Mouse (Mus musculus) left cerebral cortex, postnatal 4 days (tissue): ENCODE results near the gene Tmem29. TPM values are rescaled to one million over a fixed set of nuclear protein-coding genes. Genes with fewer than 3 reads are reported as not detected.
A peak's percentile ranks its signal among the peaks of the same experiment; 100 is the strongest.
"Not testable (repeated sequence)": the region's sequence is repeated elsewhere in the genome, so short reads cannot be mapped to it uniquely, and the experiment has no call there.

Experiments used
- DNase-seq: peaks from one replicate; pipeline ENCODE4 v3.0.0-alpha.2; 2022
- intact Hi-C: fragments of 180-260 bp; cut with DNase I; formaldehyde crosslinking; loops from one replicate; pipeline ENCODE4 v1.15.1; 2025
- total RNA-seq, 2 experiments: library from RNA; stranded (reverse); gene quantifications; 2 replicates each; pipeline ENCODE4 v1.2.3; 2021

The Tmem29 gene
- 10 to 100 TPM; 56.7 to 60.3 TPM for total RNA-seq

DNA sequence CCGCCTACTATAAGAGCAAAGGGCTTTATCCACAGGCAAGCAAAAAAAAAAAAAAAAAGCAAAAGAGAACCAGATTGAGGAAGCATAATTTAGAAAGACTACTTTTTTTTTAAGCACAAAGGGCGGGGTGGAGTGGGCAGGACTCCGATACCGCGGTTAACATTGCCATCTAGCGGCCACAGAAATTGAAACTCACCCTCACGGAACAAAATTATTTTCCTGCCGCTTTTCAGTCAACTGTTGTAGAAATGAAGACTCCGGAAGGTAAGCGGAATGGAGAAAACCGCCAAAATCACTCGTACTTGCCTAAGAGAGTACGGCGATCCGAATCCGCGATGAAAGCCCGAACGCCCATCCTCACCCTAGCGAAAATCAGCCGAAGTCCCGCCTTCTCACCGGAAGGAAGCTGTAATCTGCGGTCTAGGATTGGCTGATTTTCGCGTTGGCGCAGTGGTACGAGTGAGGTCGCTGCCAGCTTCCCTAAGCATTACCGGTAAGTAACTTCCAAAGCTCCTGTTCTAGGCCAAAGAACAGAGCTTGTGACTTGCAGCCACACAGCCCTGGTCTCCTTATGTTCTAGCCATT lies at the start of gene Tmem29:
Gene Tmem29, minus strand, starts transcription at position 389 of the 585 bp plus-strand sequence.
- peak; percentile 86 for DNase-seq
- intact Hi-C loops: no loop called here

DNA sequence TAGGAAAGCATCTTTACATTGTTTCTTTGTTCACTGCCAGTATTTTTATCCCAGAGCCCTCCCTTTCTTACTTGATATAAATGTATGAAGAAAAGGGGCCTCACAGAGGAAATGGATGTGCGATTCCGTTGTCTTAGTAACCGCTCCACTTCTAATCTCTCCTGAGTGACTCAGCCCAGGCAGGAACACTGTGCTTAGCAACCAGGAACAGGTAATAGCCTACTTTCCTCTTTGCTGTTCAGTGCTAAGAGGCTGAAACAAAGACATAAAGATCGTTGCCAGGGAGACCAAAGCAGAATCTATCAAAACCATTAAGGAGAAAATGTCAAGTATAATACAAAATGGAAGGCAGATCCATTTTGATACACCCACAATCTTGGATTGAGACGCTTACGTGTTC lies 49.7 kb upstream of the Tmem29 start:
- intact Hi-C loops: no loop called here
- DNase-seq: no peak

DNA sequence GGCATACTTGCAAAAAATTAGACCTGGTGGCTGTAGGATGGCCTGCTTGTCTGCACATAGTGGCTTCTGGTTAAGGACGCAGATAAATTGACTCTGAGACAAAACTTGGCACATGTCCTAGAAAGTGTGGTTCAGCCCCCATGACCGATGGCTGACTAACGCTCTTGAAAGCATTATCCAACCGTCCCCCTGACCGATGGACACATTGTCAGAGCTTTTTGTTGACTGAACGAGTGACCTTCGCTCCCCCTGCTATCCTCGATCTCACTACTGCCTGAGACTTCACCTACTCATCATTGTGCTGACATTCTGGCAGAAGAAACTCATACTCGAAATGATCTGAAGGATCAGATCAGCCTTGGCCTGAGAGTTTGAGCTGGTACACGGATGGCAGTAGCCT lies 28.9 kb upstream of the Tmem29 start:
- intact Hi-C loops, DNase-seq: not testable (repeated sequence)

DNA sequence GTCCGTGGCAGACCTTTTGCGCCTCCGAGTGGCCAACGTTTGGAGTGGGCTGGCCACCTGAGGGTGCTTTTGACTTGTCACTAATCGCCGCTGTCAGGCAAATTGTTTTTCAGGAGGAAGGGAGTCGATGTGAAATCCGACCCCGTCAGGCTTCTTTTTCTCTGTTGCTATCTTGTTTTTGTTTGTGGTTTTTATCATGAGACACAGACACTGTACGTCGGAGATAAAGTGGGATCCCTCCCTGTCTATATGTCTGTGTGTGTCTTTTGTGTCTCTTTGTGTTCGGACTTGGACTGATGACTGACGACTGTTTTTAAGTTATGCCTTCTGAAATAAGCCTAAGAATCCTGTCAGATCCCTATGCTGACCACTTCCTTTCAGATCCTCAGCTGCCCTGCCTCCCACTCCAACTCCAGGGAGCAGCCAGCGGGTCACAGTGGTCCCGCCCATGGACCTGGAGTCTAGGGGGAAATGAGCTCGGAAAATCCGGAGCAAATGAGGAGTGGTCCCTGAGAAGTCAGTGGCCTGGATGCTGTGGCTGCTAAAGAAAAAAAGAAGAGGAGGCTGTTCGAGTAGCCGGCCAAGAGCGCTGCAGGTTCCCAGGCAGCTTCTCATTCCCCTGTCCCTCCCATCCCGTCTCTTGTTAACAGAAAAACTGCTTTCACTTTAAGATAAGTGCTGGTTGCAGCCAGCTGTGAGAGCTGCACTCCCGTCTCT lies 27.5 kb upstream of the Tmem29 start:
- DNase-seq, intact Hi-C loops: not testable (repeated sequence)

DNA sequence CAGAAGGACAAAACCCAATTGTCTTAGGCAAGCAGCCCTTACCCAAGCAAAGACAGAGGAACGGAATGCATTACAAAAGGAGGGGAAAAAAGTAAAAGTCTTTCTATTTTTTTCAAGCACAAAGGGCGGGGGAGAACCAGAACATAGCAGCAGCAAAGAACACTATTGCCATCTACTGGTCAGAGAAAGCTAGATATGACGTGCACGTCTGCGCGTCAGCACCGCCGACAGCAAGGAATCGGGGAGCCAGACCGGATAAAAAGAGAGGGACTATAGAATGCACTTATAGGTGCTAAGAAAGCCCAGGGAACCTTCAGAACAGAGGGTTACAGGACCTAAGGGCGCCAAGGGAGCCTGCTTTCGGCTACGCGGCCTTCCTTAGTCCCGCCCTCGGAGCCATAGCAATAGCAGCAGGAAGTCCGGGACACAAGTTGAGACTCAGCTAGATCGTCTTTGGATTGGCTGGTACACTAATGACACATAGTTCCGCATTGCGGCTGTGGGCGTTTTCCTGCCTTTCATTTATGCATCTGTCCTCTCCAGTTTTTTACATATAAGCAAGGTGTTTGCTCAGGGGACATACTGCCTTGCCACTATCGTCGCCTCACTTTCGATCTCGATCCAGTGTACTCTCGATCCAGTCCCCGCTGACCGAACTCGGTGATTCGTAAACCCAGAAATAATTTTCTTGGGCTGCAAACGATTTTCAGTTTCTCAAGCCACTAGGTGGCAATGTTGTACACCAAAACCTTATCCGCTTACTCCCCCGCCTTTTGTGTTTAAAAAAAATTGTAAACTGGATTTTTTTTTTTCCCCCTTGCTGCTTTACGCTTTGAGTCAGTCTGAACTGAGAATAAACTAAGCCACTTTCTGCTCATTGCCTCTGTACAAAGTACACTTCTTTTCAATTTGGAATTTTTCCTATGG lies 19.2 kb upstream of the Tmem29 start:
- intact Hi-C loops: no loop called here

DNA sequence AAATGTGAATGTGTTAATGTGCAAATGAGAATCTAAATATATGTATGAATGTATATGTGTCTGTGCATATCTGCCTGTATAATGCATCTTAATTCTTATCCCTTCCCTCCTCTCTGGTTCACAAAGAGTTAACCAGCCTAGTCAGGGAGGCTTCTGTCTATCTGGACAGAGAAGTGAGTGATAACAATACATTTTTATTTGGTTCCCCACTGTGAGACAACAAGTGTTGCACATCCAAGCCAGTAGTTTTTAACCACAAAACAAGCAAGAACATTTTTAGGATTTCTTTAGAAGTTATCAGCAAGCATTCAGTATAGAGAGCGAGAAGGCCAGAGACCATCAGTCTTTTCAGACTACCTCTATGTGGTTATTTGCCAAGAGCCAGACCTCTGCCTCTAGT lies 12.5 kb upstream of the Tmem29 start:
- DNase-seq: no peak
- intact Hi-C loops: no loop called here

More for the DNA sequence above, 19.2 kb upstream of the Tmem29 start:
- peak; percentile 78 for DNase-seq

DNA sequence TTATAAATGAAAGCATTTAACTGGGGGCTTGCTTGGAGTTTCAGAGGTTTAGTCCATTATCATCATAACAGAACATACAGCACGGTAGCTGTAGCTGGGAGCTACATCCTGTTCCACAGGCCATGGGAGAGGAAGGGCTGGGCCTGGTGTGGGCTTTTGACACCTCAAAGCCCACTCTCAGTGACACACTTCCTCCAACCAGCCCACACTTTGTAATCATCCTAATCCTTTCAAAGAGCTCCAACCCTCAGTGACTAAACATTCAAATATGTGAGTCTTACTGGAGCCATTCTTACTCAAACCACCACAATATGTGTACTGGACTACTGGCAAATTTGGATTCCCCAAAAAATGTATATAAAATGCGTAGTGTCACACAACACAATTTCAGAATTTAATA lies 9.3 kb upstream of the Tmem29 start:
- DNase-seq: no peak
- intact Hi-C loops: no loop called here

DNA sequence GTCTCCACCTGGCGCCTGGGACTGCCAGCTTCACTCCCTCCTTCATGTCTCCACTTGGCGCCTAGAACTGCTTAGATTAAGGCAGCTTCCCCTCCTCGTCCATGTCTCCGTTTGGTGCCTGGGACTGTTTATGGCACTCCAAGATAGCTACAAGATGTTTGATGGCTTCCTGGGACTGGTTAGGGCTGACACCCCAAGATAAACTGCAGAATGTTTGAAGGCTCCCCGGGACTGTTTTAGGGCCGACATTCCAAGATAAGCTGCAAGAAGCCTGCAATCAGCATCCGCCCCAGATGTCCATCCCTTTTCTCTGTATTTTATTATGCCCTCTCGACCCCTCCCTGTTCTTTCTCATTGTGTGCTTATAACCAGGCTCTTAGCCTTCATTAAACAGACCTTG lies 7.9 kb upstream of the Tmem29 start:
- intact Hi-C loops, DNase-seq: not testable (repeated sequence)

DNA sequence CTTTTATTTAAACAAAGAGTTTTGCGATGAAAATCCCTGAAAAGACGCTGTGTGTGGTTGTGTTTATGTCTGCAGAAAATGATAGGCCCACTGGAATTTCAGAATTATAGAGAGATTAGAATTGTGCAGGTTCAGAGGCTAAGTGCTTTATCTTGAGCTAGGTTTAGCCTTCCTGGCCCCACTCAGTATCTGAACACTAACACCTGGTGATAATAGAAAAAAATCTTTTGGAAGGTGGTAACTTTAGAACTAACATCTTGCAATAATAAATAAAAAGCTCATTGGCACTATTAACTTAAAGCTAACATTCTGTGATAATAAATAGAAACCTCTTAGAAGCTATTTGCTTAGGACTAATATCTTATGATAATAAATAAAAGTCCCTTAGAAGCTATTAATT lies 1.2 kb upstream of the Tmem29 start:
- DNase-seq: no peak
- intact Hi-C loops: no loop called here

DNA sequence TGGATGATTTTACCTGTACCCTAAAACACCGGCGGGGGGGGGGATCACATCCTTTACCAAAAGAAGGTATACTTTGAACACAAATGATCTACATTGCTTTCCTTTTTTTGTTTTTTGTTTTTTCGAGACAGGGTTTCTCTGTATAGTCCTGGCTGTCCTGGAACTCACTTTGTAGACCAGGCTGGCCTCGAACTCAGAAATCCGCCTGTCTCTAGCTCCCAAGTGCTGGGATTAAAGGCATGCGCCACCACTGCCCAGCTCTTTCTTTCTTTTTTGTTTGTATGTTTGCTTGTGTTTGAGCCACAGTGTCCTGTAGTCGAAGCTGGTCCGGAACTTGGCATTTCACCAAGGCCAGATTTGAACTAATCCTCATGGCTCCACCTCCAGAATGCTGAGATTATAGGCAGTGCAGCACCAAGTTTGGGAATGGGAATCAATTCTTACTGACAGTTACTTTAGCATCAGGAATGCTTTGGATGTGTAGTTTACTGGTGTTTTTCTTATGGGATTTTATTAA lies 515 bp upstream of the Tmem29 start:
- DNase-seq: peak; percentile 25
- intact Hi-C loops: no loop called here

DNA sequence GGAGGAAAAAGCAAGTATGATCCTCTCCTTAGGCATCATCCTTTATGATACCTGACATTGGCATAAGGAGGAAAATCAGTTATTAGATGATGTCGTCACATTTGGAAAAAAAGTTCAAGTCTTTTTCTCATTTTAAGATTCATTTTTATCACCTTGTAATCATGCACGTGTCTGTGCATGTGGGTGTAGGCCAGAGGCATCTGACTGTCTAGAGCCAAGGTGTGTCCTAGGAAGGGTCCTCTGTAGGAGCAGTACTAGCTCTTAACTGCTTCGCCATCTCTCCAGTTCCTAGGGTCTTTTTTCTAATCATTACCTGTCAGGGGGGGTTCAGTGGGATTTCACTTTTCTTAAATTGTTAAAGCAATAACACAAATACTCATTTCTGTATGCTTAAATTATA lies 818 bp downstream of the Tmem29 start:
- no peak for DNase-seq
- intact Hi-C loops: no loop called here

DNA sequence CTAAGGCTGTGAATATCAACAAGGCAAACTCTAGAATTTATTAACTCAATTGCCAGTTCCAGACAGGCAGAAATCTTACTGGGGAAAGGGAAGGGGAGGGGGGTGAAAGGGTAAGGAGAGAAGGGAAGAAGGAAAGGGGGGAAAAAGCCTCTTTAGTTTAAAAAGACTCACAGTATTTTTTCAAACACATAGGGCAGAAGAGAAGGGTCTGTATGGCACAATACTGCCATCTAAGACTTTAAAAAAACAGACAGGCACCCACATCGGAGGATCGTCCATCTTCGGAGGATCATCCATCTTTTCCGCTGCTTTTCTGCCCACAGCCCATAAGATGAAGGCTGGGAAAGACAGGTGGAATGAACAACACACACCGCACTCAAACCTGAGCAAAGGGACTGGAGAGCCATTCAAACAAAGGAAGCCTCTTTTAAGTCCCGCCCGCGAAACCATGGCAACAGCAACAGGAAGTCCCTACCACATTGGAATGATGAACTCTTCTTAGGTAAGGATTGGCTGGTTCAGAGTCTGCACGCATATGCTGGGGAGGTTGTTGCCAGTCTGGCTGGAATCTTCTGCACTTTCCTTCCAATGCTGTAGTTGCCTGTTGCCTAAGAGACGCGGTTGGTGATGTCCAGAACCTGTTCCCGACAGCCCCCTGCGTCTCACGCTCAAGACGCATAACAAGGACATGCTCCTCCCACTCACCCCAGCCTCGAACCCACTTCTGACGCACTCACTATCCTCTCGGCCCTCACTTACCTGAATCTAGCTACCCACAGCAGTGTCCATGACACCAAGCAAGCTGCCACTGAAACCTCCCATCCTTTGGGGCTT lies 18.2 kb downstream of the Tmem29 start:
- DNase-seq: peak; percentile 82
- intact Hi-C loops: no loop called here

DNA sequence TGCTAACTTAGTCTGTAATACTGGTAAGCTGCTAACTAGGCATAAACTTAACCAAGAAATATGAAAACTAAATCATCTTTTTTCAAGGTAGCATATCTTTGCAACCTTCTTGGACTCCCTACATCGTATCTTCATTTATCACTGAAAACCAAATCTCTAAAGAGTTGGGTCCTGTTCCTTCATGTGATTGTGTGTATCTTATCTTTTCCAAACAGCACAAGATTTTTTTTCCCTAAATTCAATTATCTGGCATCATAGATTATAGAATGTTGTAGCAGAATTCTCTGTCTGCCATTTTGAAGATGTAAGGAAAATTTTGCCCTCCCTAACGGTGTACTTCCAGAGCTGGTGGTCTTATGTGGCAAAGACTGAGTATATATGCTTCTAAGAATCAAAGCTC lies 22.6 kb downstream of the Tmem29 start:
- DNase-seq: no peak
- intact Hi-C loops: no loop called here

DNA sequence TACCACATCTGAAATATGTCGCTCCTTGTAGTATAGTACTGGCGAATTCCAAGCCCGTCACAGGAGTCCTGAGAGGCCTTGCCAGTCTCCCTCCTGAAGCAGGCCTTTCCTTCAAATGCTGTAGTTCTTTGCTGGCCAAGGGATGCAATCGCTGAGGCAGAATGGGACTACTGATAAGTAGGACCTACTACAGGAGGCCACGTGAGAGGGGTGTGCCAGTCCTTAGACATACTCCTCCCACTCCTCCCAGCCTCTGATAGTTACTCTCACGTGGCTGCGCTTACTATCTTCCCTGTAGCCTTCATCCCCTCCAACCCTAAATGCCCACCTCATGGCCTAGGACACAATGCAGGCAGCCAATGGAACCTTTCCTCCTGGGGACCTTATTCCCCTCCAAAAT lies 23.6 kb downstream of the Tmem29 start:
- DNase-seq: no peak
- intact Hi-C loops: no loop called here

DNA sequence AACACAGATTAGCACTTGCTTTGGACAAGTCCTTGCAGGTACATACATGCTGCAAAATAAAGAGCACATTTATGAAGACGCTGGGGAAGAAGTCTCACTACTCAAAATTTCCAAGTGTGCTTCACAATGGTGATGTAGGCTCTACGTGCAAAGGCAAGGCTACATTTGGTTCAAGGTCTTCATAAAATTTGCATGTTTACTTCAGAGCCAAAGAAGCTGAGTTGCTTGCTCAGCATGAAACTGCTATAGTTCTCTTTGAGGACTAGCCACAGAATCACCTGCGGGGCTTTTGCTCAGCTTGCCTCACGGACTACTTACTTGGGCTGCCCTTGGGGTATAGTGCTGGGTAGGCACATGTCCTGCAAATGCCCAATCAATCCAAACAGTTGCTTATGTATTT lies 45.4 kb downstream of the Tmem29 start:
- no peak for DNase-seq
- intact Hi-C loops: no loop called here

Other genes with a start within 250 kb of the Tmem29 start
- gene Alas2, start 88.2 kb upstream of the Tmem29 start, total RNA-seq: 1 to 10 TPM in 1 of 2 experiments, under 1 TPM in 1; 0.91 to 2.4 TPM
- gene Pfkfb1, start 129.1 kb upstream of the Tmem29 start, total RNA-seq: 1 to 10 TPM; 6.4 to 7.2 TPM
- gene Apex2, start 130.7 kb upstream of the Tmem29 start, total RNA-seq: 10 to 100 TPM; 23.1 to 25.0 TPM
- gene Tro, start 198.4 kb upstream of the Tmem29 start, total RNA-seq: 100 to 1,000 TPM; 160 to 171 TPM